Mouse (Mus musculus) limb, embryonic 13.5 days (tissue): Measurements from ENCODE around the gene Olfr110. TPM values are rescaled to one million over a fixed set of nuclear protein-coding genes. Genes with fewer than 3 reads are reported as not detected.

Experiments
- polyA plus RNA-seq: library from polyadenylated mRNA; unstranded; fragments of >200 nt; fragmentation: Nextera tagmentation; extraction: Ambion mirVana; gene quantifications from 2 replicates; pipeline ENCODE4 v1.2.1, GENCODE M21; 2015

The Olfr110 gene
- polyA plus RNA-seq, 1 experiment from 2014 or later = not detected

Other genes starting within 250 kb of the Olfr110 start
- gene Olfr98, start 228.7 kb upstream of the Olfr110 start, polyA plus RNA-seq = not detected in 2 replicates
- 1.8 and 2.0 TPM in 2 replicates for gene H2-M3, start 222.2 kb upstream of the Olfr110 start, polyA plus RNA-seq
- not detected in 2 replicates for gene Olfr99, start 209.0 kb upstream of the Olfr110 start, polyA plus RNA-seq
- gene Olfr101, start 188.2 kb upstream of the Olfr110 start, polyA plus RNA-seq = not detected in 2 replicates
- gene Olfr102, start 175.4 kb upstream of the Olfr110 start, polyA plus RNA-seq = not detected in 2 replicates
- gene Olfr103, start 152.8 kb upstream of the Olfr110 start, polyA plus RNA-seq = not detected in 2 replicates
- gene Olfr104-ps, start 132.9 kb upstream of the Olfr110 start, polyA plus RNA-seq = not detected in 2 replicates
- not detected in 2 replicates for gene Olfr105-ps, start 113.4 kb upstream of the Olfr110 start, polyA plus RNA-seq
- gene Olfr106-ps, start 102.1 kb upstream of the Olfr110 start, polyA plus RNA-seq = not detected in 2 replicates
- gene Olfr107, start 93.2 kb upstream of the Olfr110 start, polyA plus RNA-seq = 0.04 TPM in 1 of 2 replicates, not detected in the other
- not detected in 2 replicates for gene Olfr108, start 47.0 kb upstream of the Olfr110 start, polyA plus RNA-seq
- not detected in 2 replicates for gene Olfr109, start 33.6 kb upstream of the Olfr110 start, polyA plus RNA-seq
- gene H2-M2, start 8.9 kb upstream of the Olfr110 start, polyA plus RNA-seq = not detected in 2 replicates
- not detected in 2 replicates for gene Olfr111, start 15.6 kb downstream of the Olfr110 start, polyA plus RNA-seq
- not detected in 2 replicates for gene Olfr112, start 77.0 kb downstream of the Olfr110 start, polyA plus RNA-seq
- gene Olfr113, start 85.2 kb downstream of the Olfr110 start, polyA plus RNA-seq = not detected in 2 replicates
- gene Olfr114, start 100.3 kb downstream of the Olfr110 start, polyA plus RNA-seq = not detected in 2 replicates
- gene Olfr115, start 134.6 kb downstream of the Olfr110 start, polyA plus RNA-seq = not detected in 2 replicates
- gene Olfr116, start 134.7 kb downstream of the Olfr110 start, polyA plus RNA-seq = not detected in 2 replicates
- gene Olfr117, start 171.3 kb downstream of the Olfr110 start, polyA plus RNA-seq = not detected in 2 replicates
- not detected in 2 replicates for gene Olfr118, start 174.5 kb downstream of the Olfr110 start, polyA plus RNA-seq
- gene Olfr119, start 204.1 kb downstream of the Olfr110 start, polyA plus RNA-seq = not detected in 2 replicates
- gene Olfr120, start 229.3 kb downstream of the Olfr110 start, polyA plus RNA-seq = not detected in 2 replicates